Mouse (Mus musculus) ES-Bruce4 (cell line): ENCODE data around the gene Hnrnpul1. TPM values are rescaled to one million over a fixed set of nuclear protein-coding genes. Genes with fewer than 3 reads are reported as not detected.

Experiments
- H3K27ac ChIP-seq: 2 replicates; pipeline ENCODE4 v1.5.1; 2012; ENCODE audit warnings: low read length, inconsistent platforms; ENCODE audit not compliant: insufficient read depth
- H3K27me3 ChIP-seq: 2 replicates; pipeline ENCODE4 v1.6.1; 2012; ENCODE audit warnings: mild to moderate bottlenecking, low read length, inconsistent platforms; ENCODE audit not compliant: control insufficient read depth, poor library complexity, insufficient read depth, severe bottlenecking
- H3K36me3 ChIP-seq: 2 replicates; pipeline ENCODE4 v1.6.1; 2012; ENCODE audit warnings: inconsistent platforms, mild to moderate bottlenecking, low read length, moderate library complexity; ENCODE audit not compliant: control insufficient read depth, poor library complexity, insufficient read depth, severe bottlenecking
- H3K4me1 ChIP-seq: one replicate; pipeline ENCODE4 v1.8.1; 2011; ENCODE audit warnings: low read length; ENCODE audit not compliant: control insufficient read depth, insufficient read depth
- H3K4me3 ChIP-seq: 2 replicates; pipeline ENCODE4 v1.5.1; 2011; ENCODE audit warnings: low read depth, mild to moderate bottlenecking, low read length
- H3K9ac ChIP-seq: 2 replicates; pipeline ENCODE4 v1.6.1; 2012; ENCODE audit warnings: low read depth, mild to moderate bottlenecking, inconsistent platforms; ENCODE audit not compliant: poor library complexity, severe bottlenecking
- H3K9me3 ChIP-seq: replicated peaks from 2 replicates; pipeline ENCODE4 v1.6.1; 2012; ENCODE audit warnings: mild to moderate bottlenecking, low read length, inconsistent platforms; ENCODE audit not compliant: control insufficient read depth, poor library complexity, insufficient read depth, severe bottlenecking
- CTCF ChIP-seq: IDR thresholded peaks from one replicate; pipeline ENCODE4 v1.8.1; 2011; ENCODE audit warnings: low read depth, low read length
- EP300 ChIP-seq: IDR thresholded peaks from 2 replicates; pipeline ENCODE4 v1.6.1; 2011; ENCODE audit warnings: low read depth, low read length; ENCODE audit not compliant: insufficient read depth
- POLR2A ChIP-seq: IDR thresholded peaks from one replicate; pipeline ENCODE4 v1.8.1; 2011; ENCODE audit warnings: low read length; ENCODE audit not compliant: insufficient read depth
- polyA plus RNA-seq: library from polyadenylated mRNA; stranded (reverse); fragments of >200 nt; gene quantifications from 2 replicates; pipeline ENCODE4 v1.2.4, GENCODE M21; 2011; ENCODE audit warnings: low read depth; ENCODE audit not compliant: missing spikeins, insufficient read depth, insufficient read length

Gene Hnrnpul1
- polyA plus RNA-seq, 1 experiment, result 155 TPM

- H3K4me1 ChIP-seq, result no peaks in the 10 kb centered on the region
- no peak overlapping the region for H3K27ac ChIP-seq
- no peak overlapping the region for H3K4me3 ChIP-seq
- H3K27me3 ChIP-seq, result no peaks in the 10 kb centered on the region
- TF ChIP-seq EP300, result no peak
- no peak for TF ChIP-seq POLR2A
- no peak for TF ChIP-seq CTCF
- H3K9ac ChIP-seq, result no peak overlapping the region
- H3K9me3 ChIP-seq, result 0 out of 2 replicates have a peak, but pooled peaks cover 3% of the 10 kb centered on the region
- H3K36me3 ChIP-seq, result no peaks in the 10 kb centered on the region
These were observed 47.9 kb downstream of the Hnrnpul1 start for GRCm38 (mm10) chr7:25706578-25707170.

GRCm38 (mm10) chr7:25705801-25706251, 48.7 kb downstream of the Hnrnpul1 start:
- TF ChIP-seq POLR2A, result no peak
- TF ChIP-seq CTCF, result no peak
- no peak for TF ChIP-seq EP300
- H3K27ac ChIP-seq, result no peak overlapping the region
- H3K4me3 ChIP-seq, result no peak overlapping the region
- 0 out of 2 replicates have a peak, but pooled peaks cover 3% of the 10 kb centered on the region for H3K9me3 ChIP-seq
- H3K4me1 ChIP-seq, result no peaks in the 10 kb centered on the region
- no peaks in the 10 kb centered on the region for H3K27me3 ChIP-seq
- no peaks in the 10 kb centered on the region for H3K36me3 ChIP-seq
- no peak overlapping the region for H3K9ac ChIP-seq

- no peaks in the 10 kb centered on the region for H3K36me3 ChIP-seq
- peak overlapping the region; percentile 33; the same call in 1 of the 2 replicates for H3K9ac ChIP-seq
- H3K4me3 ChIP-seq, result peak overlapping the region; percentile 79
- H3K27ac ChIP-seq, result peak overlapping the region; percentile 15; the same call in 1 of the 2 replicates
- TF ChIP-seq EP300 (no peak), POLR2A (no peak), CTCF (no peak)
- H3K4me1 ChIP-seq, result no peaks in the 10 kb centered on the region
- no peaks in the 10 kb centered on the region for H3K27me3 ChIP-seq
- 0 out of 2 replicates have a peak, but pooled peaks cover 3% of the 10 kb centered on the region for H3K9me3 ChIP-seq
These were observed 49.7 kb downstream of the Hnrnpul1 start for GRCm38 (mm10) chr7:25704716-25705364.

GRCm38 (mm10) chr7:25703793-25704494, 50.6 kb downstream of the Hnrnpul1 start:
- H3K9ac ChIP-seq, result no peak overlapping the region
- H3K27ac ChIP-seq, result no peak overlapping the region
- no peak overlapping the region for H3K4me3 ChIP-seq
- 0 out of 2 replicates have a peak, but pooled peaks cover 3% of the 10 kb centered on the region for H3K9me3 ChIP-seq
- H3K4me1 ChIP-seq, result no peaks in the 10 kb centered on the region
- H3K36me3 ChIP-seq, result no peaks in the 10 kb centered on the region
- H3K27me3 ChIP-seq, result no peaks in the 10 kb centered on the region
- no peak for TF ChIP-seq CTCF
- no peak for TF ChIP-seq EP300
- TF ChIP-seq POLR2A, result no peak

GRCm38 (mm10) chr7:25702350-25702749, 52.2 kb downstream of the Hnrnpul1 start:
- TF ChIP-seq POLR2A (no peak), EP300 (no peak), CTCF (no peak)
- no peak overlapping the region for H3K4me3 ChIP-seq

GRCm38 (mm10) chr7:25700732-25701131, 53.8 kb downstream of the Hnrnpul1 start:
- Histone ChIP-seq H3K27me3 (no peaks in the 10 kb centered on the region), H3K9me3 (0 out of 2 replicates have a peak, but pooled peaks cover 3% of the 10 kb centered on the region), H3K4me3 (no peak overlapping the region), H3K27ac (no peak overlapping the region), H3K4me1 (no peaks in the 10 kb centered on the region), H3K36me3 (no peaks in the 10 kb centered on the region), H3K9ac (no peak overlapping the region)
- TF ChIP-seq CTCF, result peak; percentile 77
- TF ChIP-seq EP300, result no peak

More at GRCm38 (mm10) chr7:25702350-25702749, 52.2 kb downstream of the Hnrnpul1 start:
- Histone ChIP-seq H3K27me3 (no peaks in the 10 kb centered on the region), H3K9me3 (0 out of 2 replicates have a peak, but pooled peaks cover 3% of the 10 kb centered on the region), H3K4me1 (no peaks in the 10 kb centered on the region), H3K27ac (no peak overlapping the region), H3K36me3 (no peaks in the 10 kb centered on the region), H3K9ac (no peak overlapping the region)
